Mouse (Mus musculus) kidney, postnatal 4 days (tissue): ENCODE results near the gene Saxo1.

Experiments
- DNase-seq, 2 experiments: peaks; one replicate each; pipeline ENCODE4 v3.0.0; 2021; ENCODE audit warnings: mixed read lengths in 2 of 2

Saxo1 gene

DNA sequence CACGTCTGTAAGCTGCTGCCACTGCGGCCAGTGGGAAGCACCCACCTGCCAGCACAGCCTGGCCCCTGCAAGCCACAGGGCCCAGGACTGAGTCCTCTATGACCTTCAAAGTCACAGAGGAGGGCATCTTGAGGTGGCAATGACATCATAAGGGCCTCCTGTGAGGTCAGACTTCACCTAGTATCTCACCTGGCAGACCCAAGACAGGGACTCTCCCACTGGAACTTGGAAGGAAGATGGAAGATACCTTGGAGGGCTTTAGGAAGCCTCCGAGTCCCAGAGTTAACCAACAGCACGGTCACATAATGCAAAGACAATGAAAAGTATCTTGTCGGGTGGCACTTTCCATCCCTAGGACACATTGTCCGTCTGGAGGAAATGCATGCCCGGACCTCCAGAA, at the start of gene Saxo1:
Gene Saxo1 (minus strand): TSS at position 101 of the 400 bp plus-strand sequence.
- no peak for DNase-seq

DNA sequence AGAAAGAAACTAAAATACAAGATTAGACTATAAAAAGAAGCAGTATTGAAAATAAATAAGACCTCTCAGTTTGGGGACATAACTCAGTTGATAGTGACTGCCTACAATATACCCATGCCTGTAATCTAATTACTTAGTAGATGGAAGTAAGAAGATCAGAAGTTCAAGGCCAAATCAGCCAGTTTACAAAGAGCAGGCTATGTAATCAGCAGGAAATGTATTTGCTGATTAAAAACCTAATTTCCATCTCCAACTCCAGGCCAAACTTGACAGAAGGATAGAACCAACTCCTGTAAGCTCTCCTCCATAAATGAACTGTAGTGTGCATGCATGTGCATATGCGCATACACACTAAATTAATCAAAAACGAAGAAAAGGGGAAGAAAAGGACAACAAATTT, 33.2 kb upstream of the Saxo1 start:
- no peak for DNase-seq

DNA sequence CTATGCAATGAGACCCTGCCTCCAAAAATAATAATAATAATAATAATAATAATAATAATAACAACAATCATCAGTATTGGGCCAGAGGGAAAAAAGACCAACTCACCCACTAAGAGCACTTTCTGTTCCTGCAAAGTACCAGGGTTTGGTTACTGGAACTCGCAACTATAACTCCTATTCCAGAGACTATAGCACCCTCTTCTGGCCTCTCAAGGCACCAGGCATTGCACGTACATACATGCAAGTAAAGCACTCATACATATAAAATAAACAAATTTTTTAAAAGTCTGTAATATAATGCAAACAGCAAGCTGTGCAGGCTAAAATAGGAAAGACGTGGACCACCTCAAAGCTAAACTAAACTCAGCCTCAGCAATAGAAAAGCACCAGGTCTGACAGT, 30.1 kb upstream of the Saxo1 start:
- DNase-seq, result peak in 1 of 2 experiments; percentile 17

DNA sequence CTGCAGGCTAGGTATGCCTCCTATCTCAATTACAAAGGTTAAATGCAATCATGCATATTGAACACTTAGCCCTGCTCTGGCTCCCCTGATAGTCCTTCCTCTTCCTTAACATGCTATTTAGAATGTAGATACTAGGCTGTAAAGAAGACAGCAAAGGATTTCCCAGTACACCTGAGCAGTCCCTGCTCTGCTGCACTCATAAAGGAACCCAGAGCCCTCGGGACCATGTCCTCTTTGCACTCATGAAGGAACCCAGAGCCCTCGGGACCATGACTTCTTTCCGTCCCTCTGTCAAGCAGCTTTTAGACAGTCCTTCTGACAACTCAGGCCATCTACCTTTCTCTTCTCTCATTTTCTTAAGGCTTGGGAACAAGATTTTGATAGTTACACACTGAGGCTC, 22.5 kb upstream of the Saxo1 start:
- no peak for DNase-seq

DNA sequence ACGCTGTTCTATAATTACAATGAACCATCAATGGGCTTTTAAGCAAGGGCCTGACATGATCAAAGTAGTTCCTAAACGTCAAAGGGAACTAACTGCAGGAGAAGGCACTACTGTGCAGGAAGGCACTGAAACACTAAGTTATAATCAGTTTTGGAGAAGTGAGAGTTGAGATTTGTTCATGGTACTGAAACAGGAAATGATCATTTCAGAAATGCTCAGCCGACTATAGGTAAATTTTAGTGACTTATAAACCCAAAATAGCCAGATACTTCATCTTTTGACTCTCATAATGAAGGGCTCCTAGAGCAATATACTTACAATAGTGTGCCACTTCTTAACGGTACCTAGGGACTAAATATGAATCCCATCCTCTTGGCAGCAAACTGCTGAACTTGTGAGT, 21.9 kb upstream of the Saxo1 start:
- no peak for DNase-seq

DNA sequence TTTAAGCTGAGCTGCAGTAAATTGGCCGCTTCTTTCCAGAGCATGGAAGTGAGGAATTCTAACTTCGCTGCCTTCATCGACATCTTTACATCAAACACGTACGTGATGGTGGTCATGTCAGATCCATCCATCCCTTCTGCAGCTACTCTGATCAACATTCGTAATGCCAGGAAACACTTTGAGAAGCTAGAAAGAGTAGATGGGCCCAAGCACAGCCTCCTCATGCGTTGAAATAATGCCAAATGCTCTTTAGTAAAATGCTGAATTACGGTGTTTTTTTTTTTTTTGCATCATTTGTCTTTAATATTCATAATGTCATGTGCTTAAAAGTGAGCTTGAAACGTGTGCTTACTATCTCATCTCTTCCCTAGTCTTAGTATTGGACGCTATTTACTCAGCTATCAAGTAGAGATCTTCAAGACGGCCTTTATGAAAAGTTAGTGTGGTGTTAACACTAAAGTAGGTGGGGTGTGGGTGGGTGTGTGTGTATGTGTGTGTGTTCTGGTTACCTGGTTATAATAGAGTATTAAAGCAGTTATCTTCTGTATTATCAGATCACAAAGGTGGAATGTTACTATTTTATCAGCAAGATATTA, 18.6 kb upstream of the Saxo1 start:
- no peak for DNase-seq

DNA sequence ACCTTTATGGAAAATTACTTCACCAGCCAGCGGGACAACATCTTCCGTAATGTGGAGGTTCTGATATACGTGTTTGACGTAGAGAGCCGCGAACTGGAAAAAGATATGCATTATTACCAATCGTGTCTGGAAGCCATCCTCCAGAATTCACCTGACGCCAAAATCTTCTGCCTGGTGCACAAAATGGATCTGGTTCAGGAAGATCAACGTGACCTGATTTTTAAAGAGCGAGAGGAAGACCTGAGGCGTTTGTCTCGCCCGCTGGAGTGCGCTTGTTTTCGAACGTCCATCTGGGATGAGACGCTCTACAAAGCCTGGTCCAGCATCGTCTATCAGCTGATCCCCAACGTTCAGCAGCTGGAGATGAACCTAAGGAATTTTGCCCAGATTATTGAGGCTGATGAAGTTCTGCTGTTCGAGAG, 18.0 kb upstream of the Saxo1 start:
- DNase-seq, result peak; percentile 28 to 57

DNA sequence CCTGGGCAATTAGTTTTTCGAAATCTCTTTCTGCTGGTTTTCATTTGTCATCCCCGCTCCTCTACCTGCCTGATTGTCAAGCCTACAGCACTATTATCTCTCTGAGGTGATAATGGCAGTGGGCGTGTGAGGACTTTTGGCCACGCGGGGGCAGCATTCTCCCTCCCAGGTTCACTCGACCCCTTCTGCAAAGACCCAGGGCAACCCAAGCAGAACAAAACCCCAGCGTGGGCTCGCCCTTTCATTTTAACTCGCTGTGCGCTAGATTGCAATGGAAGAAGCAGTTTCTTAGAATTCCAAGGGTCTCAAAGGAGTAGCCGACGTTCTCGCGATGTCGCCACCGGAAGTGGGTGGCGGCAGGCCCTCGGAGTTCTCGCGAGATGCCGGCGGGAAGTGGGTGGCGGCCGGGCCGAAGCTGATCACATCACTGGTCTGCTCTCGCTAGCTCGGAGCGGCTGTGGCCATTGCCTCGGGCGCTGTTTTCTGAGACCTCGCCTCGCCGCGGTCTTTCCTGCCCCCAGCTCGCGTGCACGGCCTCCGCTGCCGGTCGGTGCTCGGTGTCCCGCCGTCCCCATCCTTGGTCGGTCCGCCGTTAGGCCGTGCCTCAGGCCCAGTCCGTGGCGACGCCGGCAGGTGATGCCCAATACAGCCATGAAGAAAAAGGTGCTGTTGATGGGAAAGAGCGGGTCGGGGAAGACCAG, 17.3 kb upstream of the Saxo1 start, which contains the start of gene Rraga:
Gene Rraga (plus strand): TSS at position 386 of the 701 bp plus-strand sequence.
- DNase-seq, result peak; percentile 98 to 99

DNA sequence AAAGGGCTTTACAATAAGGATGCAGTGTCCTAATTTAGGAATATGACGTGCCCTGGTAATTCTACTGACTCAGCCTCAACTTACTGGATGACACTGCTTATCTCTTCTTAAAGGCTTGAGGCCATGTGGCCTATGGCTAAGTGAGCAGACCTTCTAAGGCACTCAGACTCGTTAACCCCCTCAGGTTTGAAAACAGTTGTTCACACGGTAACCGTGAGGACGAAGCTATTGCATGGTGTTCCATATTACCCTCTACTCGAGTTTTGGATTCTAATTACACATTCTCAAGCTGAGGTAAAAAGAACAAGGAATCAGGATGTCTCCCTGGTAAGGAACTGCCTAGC, 16.8 kb upstream of the Saxo1 start:
- no peak for DNase-seq

DNA sequence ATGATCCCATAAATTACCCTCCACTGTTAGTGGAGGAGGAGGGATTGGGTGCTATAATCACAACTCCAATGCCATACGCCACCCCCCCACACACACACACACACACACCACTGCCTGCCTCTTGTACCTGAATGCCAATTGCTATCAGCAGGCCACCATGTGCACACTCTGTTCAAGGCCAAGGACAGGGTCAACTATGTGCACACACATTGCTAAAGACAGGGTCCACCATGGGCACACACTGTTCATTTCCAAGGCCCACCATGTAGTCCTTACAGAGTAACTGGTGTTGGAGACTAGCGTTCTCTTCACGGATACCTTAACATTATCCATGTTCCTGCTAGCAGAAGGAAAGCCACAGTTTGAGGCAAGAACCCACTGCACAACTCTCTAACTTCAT, 2.9 kb upstream of the Saxo1 start:
- no peak for DNase-seq

DNA sequence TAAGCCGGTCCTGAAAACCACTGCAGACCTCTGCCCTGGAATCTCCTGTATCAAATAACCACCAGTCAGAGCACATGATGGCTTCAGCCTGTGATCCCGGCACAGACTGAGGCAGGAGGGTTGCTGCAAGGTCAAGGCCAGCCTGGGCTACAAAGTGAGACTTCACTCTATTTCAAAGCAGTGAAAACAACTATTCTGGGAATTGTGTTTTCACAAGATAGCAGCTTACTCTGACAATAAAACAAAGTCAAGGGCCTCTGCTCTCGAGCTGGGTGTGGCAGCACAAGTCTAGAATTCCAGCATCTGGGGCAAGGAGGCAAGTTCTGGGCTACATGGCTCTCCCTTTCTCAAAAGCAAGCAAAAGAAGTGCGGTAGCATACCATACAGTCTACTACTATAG, 878 bp upstream of the Saxo1 start:
- no peak for DNase-seq

DNA sequence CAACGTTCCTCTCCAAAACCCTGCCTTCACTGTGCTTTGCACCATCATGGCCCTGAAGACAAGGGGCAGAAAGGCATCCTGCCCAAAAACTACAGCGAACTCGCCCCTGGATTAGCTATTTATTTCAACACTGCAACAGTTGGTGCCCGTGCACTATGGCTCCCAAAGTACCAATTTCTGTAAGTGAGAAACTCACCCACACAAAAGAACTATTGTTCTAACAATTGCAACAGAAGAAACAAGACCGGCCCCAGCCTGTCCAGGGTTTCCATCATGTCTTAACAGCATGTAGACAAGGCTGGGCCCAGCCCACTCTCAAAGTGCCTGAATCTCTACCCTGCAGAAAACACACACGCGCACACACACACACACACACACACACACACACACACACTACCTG, 757 bp downstream of the Saxo1 start:
- DNase-seq, result no peak

DNA sequence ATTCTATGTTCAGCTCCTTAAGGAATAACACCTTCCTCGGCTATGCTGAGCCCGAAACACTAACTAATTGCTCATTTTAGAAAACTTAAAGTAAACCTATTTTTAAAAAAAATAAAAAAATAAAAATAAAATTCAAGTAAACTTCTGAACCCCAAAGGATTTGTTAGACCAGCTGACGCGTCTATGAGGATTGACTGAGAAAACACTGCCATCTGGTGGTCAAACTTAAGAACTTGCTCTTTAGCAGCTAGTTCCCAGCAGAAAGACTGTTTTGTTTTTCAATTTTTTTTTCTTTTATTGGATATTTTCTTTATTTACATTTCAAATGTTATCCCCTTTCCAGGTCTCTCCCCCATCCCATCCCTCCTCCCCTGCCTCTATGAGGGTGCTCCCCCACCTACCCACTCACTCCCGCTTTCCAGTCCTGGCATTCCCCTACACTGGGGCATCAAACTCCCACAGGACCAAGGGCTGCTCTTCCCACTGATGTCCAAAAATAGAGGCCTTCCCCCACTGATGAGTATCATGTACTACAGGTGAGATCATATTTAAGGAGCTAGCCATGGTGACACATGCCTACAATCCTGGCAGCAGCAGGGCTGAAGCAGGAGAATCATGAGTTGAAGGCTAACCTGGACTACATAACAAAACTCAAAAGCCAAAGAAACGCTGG, 3.0 kb downstream of the Saxo1 start:
- DNase-seq, result no peak

DNA sequence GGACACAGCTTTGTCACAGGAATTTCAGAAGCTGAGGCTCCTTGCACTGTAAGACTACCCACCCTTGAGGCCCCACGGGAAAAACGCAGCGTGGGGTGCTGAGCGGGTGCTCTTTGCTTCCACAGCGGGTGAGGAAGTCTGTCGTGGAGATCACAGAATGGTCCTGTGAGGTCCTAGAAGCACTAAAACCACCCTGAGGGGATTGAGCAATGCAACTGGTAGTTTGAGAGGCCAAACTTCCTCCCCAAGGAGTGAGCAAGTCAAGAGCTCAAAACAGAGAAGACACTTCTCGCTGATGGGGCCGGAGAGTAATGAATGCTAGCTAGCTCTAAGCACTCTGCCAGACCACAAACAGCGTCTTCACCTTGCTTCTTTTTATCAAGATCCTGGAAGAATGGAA, 9.8 kb downstream of the Saxo1 start:
- no peak for DNase-seq

DNA sequence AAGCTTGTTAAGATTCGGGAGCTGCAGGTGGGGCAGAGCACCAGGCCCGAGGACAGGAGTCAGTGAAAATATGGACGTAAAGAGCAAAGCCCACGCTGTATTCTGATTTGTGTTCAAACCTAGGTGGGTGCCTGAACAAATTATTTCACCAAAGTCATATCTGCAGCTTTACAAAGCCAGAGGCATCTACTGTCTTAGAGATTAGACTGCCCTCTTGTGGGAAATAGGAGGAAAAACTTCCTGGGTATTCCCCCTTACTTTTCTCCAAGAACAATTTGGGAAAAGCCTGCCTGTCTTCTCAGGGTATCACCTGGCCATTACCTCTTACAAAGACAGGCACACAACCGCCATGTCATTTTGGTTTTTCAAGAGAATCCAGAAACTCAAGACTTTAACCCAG, 12.5 kb downstream of the Saxo1 start:
- no peak for DNase-seq

DNA sequence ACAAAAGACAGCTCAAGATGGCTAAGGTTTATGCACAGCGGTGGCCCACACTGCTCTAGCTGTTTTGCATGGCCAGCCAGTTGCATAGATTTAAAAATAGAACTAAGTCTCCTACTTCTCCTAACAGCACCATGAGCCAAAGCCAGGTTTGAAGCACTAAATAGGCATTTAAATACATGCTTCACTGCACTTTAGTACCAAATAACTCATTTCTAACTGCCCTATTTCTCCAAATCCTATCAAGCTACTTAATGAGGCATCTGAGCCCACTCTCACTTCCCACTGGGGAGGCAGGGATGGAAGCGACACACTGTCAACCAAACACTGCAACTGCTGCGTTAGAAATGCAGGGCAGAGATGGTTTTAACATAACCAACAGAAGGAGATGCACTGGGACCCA, 14.1 kb downstream of the Saxo1 start:
- DNase-seq, result no peak

DNA sequence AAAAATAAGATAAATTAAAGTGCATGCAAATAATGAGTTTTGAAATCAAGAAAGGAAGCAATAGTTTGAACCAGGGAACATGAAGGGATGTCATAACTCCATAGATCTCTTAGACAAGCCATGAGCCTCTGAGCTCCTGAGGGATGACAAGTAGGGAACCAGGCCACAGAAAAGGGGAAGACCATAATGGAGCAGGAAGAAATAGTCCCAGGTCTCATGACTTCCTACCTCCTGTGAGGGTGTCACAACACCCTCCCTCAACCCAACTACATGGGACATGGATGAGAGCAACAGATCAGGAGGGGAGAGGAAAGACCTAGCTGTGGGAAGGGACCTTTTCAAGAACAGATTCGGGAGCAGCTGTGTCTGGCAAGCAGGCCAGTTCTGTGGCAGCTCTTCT, 16.6 kb downstream of the Saxo1 start:
- no peak for DNase-seq

DNA sequence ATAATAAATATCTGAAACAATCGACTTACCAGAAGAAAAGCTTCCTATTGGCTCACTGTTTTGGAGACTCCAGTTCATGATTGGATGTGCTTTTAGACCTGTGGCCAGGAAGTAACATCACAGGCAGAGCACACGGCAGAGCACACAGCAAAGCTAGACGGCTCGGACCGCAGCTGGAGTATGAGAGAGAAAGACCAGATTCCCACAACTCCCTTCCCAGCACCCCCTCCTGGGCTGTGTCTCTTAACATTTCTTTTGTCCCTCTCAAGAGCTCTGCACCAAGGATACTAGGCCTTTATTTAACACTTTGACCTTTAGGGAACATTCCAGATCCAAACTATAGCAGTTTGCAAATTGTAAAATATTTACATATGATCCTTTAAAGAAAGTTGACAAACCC, 19.2 kb downstream of the Saxo1 start:
- no peak for DNase-seq

DNA sequence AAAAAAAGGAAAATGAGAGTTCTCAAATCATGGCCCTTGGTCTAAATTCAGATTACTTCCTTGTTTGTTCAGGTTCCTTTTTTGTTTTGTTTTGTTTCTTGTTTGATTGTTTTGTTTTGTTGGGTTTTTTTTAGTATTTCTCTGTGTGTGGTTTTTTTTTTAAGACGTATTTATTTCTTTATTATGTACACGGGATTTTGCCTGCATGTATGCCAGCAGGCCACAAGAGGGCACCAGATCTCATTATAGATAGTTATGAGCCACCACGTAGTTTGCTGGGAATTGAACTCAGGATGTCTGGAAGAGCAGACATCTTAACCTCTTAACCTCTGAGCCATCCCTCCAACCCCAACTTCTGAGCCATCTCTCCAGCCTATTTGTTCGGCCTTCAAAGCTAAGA, 20.2 kb downstream of the Saxo1 start:
- DNase-seq, result peak; percentile 51 to 52

DNA sequence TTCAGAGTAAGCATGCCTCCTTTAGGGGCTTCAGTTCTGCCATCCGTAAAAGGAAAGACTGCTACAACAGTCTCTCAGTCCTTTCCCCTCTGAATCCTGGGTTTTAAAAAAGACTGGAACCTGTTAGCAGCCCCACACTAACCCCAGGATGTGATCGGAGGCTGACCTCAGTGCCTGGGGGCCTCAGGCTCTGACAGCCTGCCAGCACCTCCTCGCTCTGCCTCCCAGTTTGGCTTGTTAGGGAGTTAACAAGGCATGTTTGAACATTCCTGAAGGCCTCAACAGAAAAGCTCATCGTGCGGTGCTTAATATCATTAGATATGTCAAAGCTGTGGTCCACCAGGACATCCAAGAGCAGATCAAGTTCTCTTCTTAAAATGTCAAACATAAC, 24.0 kb downstream of the Saxo1 start:
- peak; percentile 31 to 54 for DNase-seq

DNA sequence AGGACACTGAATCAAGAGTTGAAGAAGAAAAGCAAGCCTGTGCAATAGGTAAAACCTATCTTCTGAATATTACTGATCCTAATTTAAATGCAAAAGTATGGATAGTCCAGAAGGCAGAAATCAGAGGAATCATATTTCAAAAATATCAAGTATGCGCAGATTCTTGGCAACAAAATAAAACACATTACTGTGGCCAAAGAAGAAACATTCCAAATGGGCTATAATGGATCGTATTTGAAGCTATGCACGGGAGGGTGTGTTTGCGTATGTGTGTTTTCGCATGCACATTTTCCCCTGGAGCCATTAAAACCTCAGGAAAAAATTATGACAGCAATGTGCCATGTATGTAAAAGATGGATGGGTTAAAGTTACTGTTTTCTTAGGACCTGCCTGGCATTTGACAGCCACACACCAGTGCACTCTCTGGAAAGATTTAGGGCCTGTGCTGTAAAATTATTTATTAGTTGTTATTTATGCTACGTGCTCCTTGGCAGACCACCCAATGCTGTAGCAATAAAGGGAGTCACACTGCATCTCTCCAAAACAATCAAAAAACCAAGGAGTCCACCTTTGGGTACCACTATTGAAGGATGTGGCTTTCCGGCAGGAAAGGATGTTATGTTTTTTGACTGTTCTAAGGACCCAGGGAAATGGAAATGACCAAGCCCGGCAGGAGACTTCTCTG, 24.6 kb downstream of the Saxo1 start:
- DNase-seq, result peak in 1 of 2 experiments; percentile 27

DNA sequence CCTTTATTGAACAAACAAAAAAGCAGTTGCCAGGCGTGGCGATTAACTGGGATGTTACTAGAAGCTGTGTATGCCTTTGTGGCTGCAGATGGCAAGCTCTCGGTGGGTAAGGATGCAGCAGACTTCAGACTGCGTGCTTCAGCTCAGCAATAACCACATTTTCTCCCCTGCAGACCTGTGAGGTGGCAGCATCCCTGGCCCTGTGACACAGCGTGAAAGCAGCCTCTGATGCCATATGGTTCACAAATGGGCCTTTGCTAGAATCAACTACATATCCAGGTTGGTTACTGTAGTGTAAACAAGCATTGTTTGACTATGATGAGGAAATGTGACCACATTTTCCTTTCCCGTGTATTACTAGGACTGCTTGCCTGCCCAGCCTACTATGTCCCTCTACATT, 29.0 kb downstream of the Saxo1 start:
- DNase-seq, result no peak
